Comparison of ENCODE assay signal across 16 mouse cellular contexts in the genomic region with DNA sequence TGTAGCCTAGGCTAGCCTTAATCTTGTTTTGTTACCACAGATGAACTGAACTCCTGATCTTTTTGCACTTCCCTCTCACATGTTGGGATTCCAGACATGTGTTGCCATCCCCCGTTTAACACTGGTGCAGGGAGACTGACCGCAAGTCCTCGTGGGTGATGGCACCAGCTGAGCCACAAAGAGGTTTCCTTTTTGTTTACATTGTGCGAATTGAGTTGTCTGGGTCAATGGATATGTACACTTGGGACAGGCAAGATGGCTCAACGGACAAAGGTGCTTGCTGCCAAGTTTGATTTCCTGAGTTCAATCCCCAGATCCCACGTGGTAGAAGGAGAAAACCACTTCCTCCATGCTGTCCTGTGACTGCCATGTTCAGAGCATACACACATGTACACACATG.
"Had no signal": no experiment of that assay in that cellular context is flagged by ENCODE, and none has a peak within 500 bp of the region (broad histone marks: within the 10 kb centered on the region; RNA-seq: fewer than 3 reads in every experiment).

No protein-coding gene starts in this region.

- H3K36me3 ChIP-seq: neural tube, embryonic 13.5 days; neural tube, embryonic 15.5 days; stomach, embryonic 15.5 days had no signal

- H3K27ac ChIP-seq: neural tube, embryonic 13.5 days; neural tube, embryonic 15.5 days; stomach, embryonic 15.5 days; stomach, postnatal 0 days had no signal

- H3K9me3 ChIP-seq: neural tube, embryonic 13.5 days; neural tube, embryonic 15.5 days; stomach, embryonic 15.5 days had no signal

- H3K4me1 ChIP-seq: stomach, embryonic 15.5 days had no signal

- H3K4me2 ChIP-seq: neural tube, embryonic 13.5 days; neural tube, embryonic 15.5 days; stomach, embryonic 15.5 days had no signal

- H3K9ac ChIP-seq: neural tube, embryonic 13.5 days; neural tube, embryonic 15.5 days; stomach, embryonic 15.5 days had no signal

- DNase-seq: retina, postnatal 1 day; right cerebral cortex, adult 18-20 months; right cerebral cortex, postnatal 14 days; right cerebral cortex, postnatal 25 days; right cerebral cortex, postnatal 4 days; spleen, adult 18-20 months; thymus, adult 18-20 months; thymus, adult 2 months; thymus, postnatal 14 days; thymus, postnatal 25 days; thymus, postnatal 36 days; thymus, postnatal 4 days had no signal

- H3K27me3 ChIP-seq: neural tube, embryonic 13.5 days; stomach, embryonic 15.5 days had no signal

- H3K4me3 ChIP-seq: neural tube, embryonic 13.5 days; neural tube, embryonic 15.5 days; stomach, embryonic 15.5 days had no signal
